Mouse (Mus musculus): Measurements from ENCODE around the gene Stat3. TPM values are rescaled to one million over a fixed set of nuclear protein-coding genes. Genes with fewer than 3 reads are reported as not detected.

Stat3 gene
- polyA plus RNA-seq, 1 experiment from 2014 or later: 45.0 TPM

DNA sequence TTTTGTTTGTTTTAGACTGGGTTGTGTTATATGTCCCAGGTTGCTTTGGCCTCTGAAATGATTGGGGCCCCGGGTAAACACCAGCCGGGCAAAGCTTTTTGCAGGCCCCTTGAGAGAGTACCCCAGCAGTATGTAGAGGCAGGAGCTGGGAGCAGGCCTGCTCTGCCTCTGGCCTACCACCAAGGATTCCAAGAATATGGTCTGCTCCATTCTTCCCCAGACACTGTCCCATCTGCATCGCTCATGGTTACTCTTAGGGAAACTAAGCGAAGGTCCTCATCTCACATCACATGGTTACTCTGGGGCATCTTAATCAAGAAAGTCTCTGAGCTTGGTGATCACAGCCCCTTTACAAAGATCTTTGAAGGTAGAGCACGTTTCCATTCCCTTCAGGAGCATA is 29.2 kb upstream of the Stat3 start:
- Histone ChIP-seq H3K4me1 (ENCODE audit: control insufficient read depth, insufficient read depth, low read length) (peaks cover 51% of the 10 kb centered on the region), H3K36me3 (ENCODE audit: control insufficient read depth, insufficient read depth, low read length) (0 out of 2 replicates have a peak, but pooled peaks cover 2% of the 10 kb centered on the region), H3K9ac (ENCODE audit: low read depth, low read length) (peak overlapping the region; percentile 94), H3K27ac (ENCODE audit: low read depth, low read length) (peak overlapping the region; percentile 88), H3K4me3 (ENCODE audit: low read depth, low read length) (peak overlapping the region; percentile 85), H3K9me3 (replicated peaks; ENCODE audit: control insufficient read depth, low read length) (no peaks in the 10 kb centered on the region), H3K27me3 (ENCODE audit: control insufficient read depth, insufficient read depth, low read length) (no peaks in the 10 kb centered on the region), H3K4me2 (peak overlapping the region; percentile 73)
- 64% methylated on average over 5 of the region's 5 CpGs for WGBS (ENCODE audit: insufficient replicate concordance)
- ATAC-seq (replicated peaks; ENCODE audit: insufficient number of reproducible peaks, low FRiP score, low TSS enrichment): no peak

DNA sequence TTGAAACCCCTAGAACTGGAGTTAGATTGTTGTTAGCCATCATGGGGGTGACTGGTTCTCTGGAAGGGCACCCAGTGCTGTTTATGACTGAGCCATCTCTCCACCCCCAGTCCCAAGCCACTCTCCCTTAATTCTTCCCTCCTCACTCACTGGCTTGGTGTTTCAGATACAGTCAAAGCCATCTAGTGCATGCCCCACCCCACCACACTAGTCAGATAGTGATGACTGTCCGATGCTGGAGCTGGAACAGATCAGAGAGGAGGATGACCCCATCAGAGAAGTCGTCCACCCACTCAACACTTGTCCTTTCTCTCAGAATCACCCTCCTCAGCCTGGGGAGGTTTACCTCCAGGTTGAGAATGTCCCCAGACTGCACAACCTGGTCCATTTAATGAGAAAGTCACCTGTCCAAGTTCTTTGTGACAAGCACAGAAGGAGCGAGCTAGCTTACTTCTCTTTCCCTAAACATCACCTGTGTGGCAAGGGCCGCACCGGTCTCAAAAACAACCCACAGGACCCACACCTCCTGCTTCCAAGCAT is 28.6 kb upstream of the Stat3 start:
- WGBS (ENCODE audit: insufficient replicate concordance): 61% methylated on average over 5 of the region's 5 CpGs
- Histone ChIP-seq H3K9ac (ENCODE audit: low read depth, low read length) (peak overlapping the region; percentile 94), H3K27me3 (ENCODE audit: control insufficient read depth, insufficient read depth, low read length) (no peaks in the 10 kb centered on the region), H3K4me2 (peak overlapping the region; percentile 73), H3K4me3 (ENCODE audit: low read depth, low read length) (peak overlapping the region; percentile 85), H3K4me1 (ENCODE audit: control insufficient read depth, insufficient read depth, low read length) (peaks cover 56% of the 10 kb centered on the region), H3K36me3 (ENCODE audit: control insufficient read depth, insufficient read depth, low read length) (0 out of 2 replicates have a peak, but pooled peaks cover 2% of the 10 kb centered on the region), H3K9me3 (replicated peaks; ENCODE audit: control insufficient read depth, low read length) (no peaks in the 10 kb centered on the region), H3K27ac (ENCODE audit: low read depth, low read length) (peak overlapping the region; percentile 88)
- no peak for ATAC-seq (replicated peaks; ENCODE audit: insufficient number of reproducible peaks, low FRiP score, low TSS enrichment)

DNA sequence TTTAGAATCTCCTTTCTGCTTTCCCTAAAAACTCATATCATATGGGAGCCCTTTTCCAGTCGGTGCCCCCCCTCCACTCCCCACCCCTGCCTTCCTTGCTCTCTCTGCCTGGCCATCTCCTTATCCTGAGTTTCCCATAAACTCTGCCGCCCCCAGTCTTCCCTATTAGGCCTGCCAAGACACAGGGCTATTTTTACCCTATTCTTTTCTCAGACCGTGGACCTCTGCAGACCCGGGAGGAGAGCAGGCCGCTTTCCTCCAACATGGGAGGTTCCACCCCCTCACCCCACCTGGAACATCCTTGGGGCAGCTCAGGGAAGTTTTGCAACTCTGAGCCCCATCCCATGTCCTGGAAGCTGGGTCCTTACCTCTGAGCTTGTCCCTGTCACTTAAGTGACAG is 28.0 kb upstream of the Stat3 start:
- H3K4me2 ChIP-seq: peak overlapping the region; percentile 73
- peak overlapping the region; percentile 85 for H3K4me3 ChIP-seq (ENCODE audit: low read depth, low read length)
- WGBS (ENCODE audit: insufficient replicate concordance): 16% methylated on average over 5 of the region's 5 CpGs
- ATAC-seq (replicated peaks; ENCODE audit: insufficient number of reproducible peaks, low FRiP score, low TSS enrichment): no peak
- no peaks in the 10 kb centered on the region for H3K9me3 ChIP-seq (replicated peaks; ENCODE audit: control insufficient read depth, low read length)
- H3K27ac ChIP-seq (ENCODE audit: low read depth, low read length): peak overlapping the region; percentile 88
- H3K36me3 ChIP-seq (ENCODE audit: control insufficient read depth, insufficient read depth, low read length): 0 out of 2 replicates have a peak, but pooled peaks cover 2% of the 10 kb centered on the region
- peaks cover 62% of the 10 kb centered on the region for H3K4me1 ChIP-seq (ENCODE audit: control insufficient read depth, insufficient read depth, low read length)
- H3K27me3 ChIP-seq (ENCODE audit: control insufficient read depth, insufficient read depth, low read length): no peaks in the 10 kb centered on the region
- peak overlapping the region; percentile 94 for H3K9ac ChIP-seq (ENCODE audit: low read depth, low read length)

DNA sequence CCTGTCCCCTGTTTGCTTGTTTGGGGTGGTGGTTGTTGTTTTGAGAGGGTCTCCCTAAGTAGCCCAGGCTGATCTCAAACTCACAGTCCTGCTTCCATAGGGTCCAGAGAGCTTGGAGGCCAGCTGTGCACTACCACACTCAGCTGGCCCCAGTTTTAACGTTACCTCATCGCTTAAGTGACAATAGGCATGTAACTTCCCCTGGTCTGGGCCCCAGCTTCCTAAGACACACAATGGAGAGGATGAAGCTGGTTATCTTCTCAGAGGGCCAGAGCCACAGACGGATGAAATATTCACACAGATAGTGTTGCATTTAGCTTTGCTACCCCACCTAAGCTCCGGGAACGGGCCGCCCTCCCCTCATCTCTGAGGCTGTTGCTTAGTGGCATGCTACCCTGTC is 26.4 kb upstream of the Stat3 start:
- no peak for ATAC-seq (replicated peaks; ENCODE audit: insufficient number of reproducible peaks, low FRiP score, low TSS enrichment)
- 45% methylated on average over 6 of the region's 6 CpGs for WGBS (ENCODE audit: insufficient replicate concordance)
- Histone ChIP-seq H3K4me3 (ENCODE audit: low read depth, low read length) (no peak overlapping the region), H3K27me3 (ENCODE audit: control insufficient read depth, insufficient read depth, low read length) (no peaks in the 10 kb centered on the region), H3K36me3 (ENCODE audit: control insufficient read depth, insufficient read depth, low read length) (0 out of 2 replicates have a peak, but pooled peaks cover 2% of the 10 kb centered on the region), H3K4me1 (ENCODE audit: control insufficient read depth, insufficient read depth, low read length) (peaks cover 59% of the 10 kb centered on the region), H3K4me2 (peak overlapping the region; percentile 73), H3K27ac (ENCODE audit: low read depth, low read length) (peak overlapping the region; percentile 50), H3K9ac (ENCODE audit: low read depth, low read length) (peak overlapping the region; percentile 43; the same call in 1 of the 2 replicates), H3K9me3 (replicated peaks; ENCODE audit: control insufficient read depth, low read length) (no peaks in the 10 kb centered on the region)

DNA sequence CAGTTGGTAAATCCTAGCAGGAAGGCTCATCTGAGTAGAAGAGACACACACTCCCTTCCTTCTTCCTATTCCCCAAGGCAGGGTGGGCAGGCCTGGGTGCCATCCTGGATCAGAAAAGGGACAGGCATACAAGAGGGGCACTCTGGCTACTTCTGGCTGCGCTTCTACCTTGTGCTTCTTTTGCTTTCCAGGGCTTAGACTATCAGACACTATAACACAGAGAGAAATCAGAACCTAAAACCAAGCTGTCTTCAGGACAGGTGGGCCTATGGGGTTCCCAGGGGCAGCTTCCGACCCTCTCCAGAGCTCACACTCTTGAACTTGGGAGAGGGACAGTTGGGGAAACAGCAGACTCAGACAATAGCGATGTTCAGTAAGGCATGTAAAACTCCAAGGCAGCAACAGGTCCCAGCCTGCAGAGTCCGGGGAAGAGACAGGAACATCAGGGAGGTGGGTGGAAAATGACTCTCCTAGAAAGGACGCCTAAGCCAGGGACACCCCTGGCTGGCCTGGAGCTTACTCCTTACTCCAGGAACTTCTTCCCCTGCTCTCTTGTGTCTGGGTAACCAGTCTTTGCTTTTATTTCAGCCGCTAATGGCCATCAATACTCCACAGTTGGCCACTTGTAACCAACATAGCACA is 25.7 kb upstream of the Stat3 start:
- ATAC-seq (replicated peaks; ENCODE audit: insufficient number of reproducible peaks, low FRiP score, low TSS enrichment): no peak
- Histone ChIP-seq H3K9me3 (replicated peaks; ENCODE audit: control insufficient read depth, low read length) (no peaks in the 10 kb centered on the region), H3K36me3 (ENCODE audit: control insufficient read depth, insufficient read depth, low read length) (0 out of 2 replicates have a peak, but pooled peaks cover 2% of the 10 kb centered on the region), H3K4me2 (peak overlapping the region; percentile 73; the same call in 1 of the 2 replicates), H3K4me3 (ENCODE audit: low read depth, low read length) (no peak overlapping the region), H3K27me3 (ENCODE audit: control insufficient read depth, insufficient read depth, low read length) (no peaks in the 10 kb centered on the region), H3K9ac (ENCODE audit: low read depth, low read length) (peak overlapping the region; percentile 49; the same call in 1 of the 2 replicates), H3K4me1 (ENCODE audit: control insufficient read depth, insufficient read depth, low read length) (peaks cover 66% of the 10 kb centered on the region), H3K27ac (ENCODE audit: low read depth, low read length) (peak overlapping the region; percentile 50; the same call in 1 of the 2 replicates)
- 85% methylated on average over 6 of the region's 6 CpGs for WGBS (ENCODE audit: insufficient replicate concordance)

DNA sequence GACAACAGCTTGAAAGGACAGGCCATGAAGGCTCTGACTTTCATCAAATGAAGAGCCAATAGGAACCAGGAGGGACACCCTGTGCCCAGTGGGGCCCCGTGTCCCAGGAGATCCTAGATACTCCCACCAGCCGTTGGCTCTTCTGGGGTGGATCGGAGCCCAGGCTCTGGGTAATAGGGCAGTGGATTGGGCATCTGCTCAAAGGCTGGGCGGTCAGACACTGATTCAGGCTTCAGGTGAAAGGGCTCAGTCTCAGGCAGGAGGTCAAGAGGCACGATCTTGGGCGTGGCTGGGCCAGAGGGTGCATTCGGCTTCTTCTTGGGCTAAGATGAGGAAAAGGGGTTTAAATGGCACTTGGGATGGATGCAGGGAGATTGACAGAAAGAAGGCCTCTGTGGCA is 24.8 kb upstream of the Stat3 start:
- no peak for ATAC-seq (replicated peaks; ENCODE audit: insufficient number of reproducible peaks, low FRiP score, low TSS enrichment)
- no peak overlapping the region for H3K27ac ChIP-seq (ENCODE audit: low read depth, low read length)
- H3K4me3 ChIP-seq (ENCODE audit: low read depth, low read length): no peak overlapping the region
- 0 out of 2 replicates have a peak, but pooled peaks cover 2% of the 10 kb centered on the region for H3K36me3 ChIP-seq (ENCODE audit: control insufficient read depth, insufficient read depth, low read length)
- WGBS (ENCODE audit: insufficient replicate concordance): 88% methylated on average over 7 of the region's 7 CpGs
- peaks cover 75% of the 10 kb centered on the region for H3K4me1 ChIP-seq (ENCODE audit: control insufficient read depth, insufficient read depth, low read length)
- H3K27me3 ChIP-seq (ENCODE audit: control insufficient read depth, insufficient read depth, low read length): peaks cover 2% of the 10 kb centered on the region
- H3K9me3 ChIP-seq (replicated peaks; ENCODE audit: control insufficient read depth, low read length): no peaks in the 10 kb centered on the region
- no peak overlapping the region for H3K4me2 ChIP-seq
- no peak overlapping the region for H3K9ac ChIP-seq (ENCODE audit: low read depth, low read length)

DNA sequence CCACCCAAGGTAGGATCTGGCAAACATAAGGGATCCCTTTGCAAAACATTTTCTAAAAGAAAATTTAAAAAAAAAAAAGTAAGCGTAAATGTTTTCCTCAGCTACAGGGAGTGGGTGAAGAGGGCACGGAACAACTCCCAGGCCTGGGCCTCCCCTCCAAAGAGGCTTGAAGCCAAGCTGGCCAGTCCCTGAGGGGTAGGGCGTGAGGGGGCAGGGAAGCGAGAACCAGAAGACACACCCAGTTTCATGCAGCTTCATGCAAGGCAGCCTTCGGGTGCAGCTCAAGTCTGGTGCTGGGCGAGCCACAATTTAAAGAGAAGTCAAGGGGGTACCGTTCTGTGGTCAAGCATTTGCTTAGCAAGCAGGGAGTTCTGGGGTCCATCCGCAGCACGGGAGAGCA is 24.3 kb upstream of the Stat3 start:
- Histone ChIP-seq H3K27ac (ENCODE audit: low read depth, low read length) (no peak overlapping the region), H3K4me1 (ENCODE audit: control insufficient read depth, insufficient read depth, low read length) (peaks cover 80% of the 10 kb centered on the region), H3K4me3 (ENCODE audit: low read depth, low read length) (no peak overlapping the region), H3K4me2 (no peak overlapping the region), H3K9ac (ENCODE audit: low read depth, low read length) (0 out of 2 replicates have a peak overlapping the region, but pooled peaks have one; percentile 28), H3K27me3 (ENCODE audit: control insufficient read depth, insufficient read depth, low read length) (peaks cover 7% of the 10 kb centered on the region), H3K9me3 (replicated peaks; ENCODE audit: control insufficient read depth, low read length) (no peaks in the 10 kb centered on the region), H3K36me3 (ENCODE audit: control insufficient read depth, insufficient read depth, low read length) (peaks cover 4% of the 10 kb centered on the region; the same call in 1 of the 2 replicates)
- WGBS (ENCODE audit: insufficient replicate concordance): 77% methylated on average over 9 of the region's 9 CpGs
- ATAC-seq (replicated peaks; ENCODE audit: insufficient number of reproducible peaks, low FRiP score, low TSS enrichment): no peak

DNA sequence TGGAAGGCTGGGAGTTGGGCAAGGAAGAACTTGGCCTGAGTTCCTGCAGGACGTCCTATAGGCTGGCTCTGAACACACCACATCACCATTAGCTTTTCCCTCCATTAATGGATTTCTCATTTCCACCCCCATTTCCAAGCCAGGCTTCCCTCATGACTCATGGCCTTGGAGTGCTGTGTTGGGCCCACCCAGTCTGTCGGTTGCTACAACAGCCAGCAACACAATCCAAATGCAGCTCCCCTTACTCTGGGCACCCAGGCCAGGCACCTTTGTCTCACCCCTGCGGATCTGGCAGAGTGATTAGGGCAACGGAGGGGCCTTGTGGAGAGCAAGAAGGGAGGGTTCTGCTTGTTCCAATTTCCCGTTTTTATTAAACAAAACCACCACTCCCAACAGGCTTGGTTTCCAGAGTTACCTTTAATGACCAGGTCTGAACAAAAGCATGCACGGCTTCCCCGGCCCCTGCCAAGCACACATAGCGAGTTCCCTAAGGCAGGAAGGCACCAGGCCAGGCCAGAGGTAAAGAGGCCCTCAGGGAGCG is 23.1 kb upstream of the Stat3 start:
- peaks cover 13% of the 10 kb centered on the region for H3K27me3 ChIP-seq (ENCODE audit: control insufficient read depth, insufficient read depth, low read length)
- WGBS (ENCODE audit: insufficient replicate concordance): 47% methylated on average over 9 of the region's 9 CpGs

More for the DNA sequence above, 23.1 kb upstream of the Stat3 start:
- H3K36me3 ChIP-seq (ENCODE audit: control insufficient read depth, insufficient read depth, low read length): peaks cover 9% of the 10 kb centered on the region; the same call in 1 of the 2 replicates
- no peak overlapping the region for H3K4me3 ChIP-seq (ENCODE audit: low read depth, low read length)
- H3K4me2 ChIP-seq: no peak overlapping the region; the same call in 1 of the 2 replicates
- ATAC-seq (replicated peaks; ENCODE audit: insufficient number of reproducible peaks, low FRiP score, low TSS enrichment): no peak
- H3K9ac ChIP-seq (ENCODE audit: low read depth, low read length): no peak overlapping the region
- H3K9me3 ChIP-seq (replicated peaks; ENCODE audit: control insufficient read depth, low read length): no peaks in the 10 kb centered on the region
- H3K27ac ChIP-seq (ENCODE audit: low read depth, low read length): peak overlapping the region; percentile 57; the same call in 1 of the 2 replicates
- peaks cover 79% of the 10 kb centered on the region for H3K4me1 ChIP-seq (ENCODE audit: control insufficient read depth, insufficient read depth, low read length)

Data from heart, embryonic 11.5 days (tissue).